Mouse (Mus musculus) hindbrain, embryonic 16.5 days (tissue): ENCODE measurements at regions not wholly inside any gene's neighbourhood (a gene's known extent, or its start where the extent isn't known, plus 50 kb on each side); places are given as distances from the start of the nearest gene placed in this dataset.

Source experiments
- ATAC-seq: fragments of 200-750 bp; cut with Nextera tagmentation; 2 replicates; pipeline ENCODE4 v1.8.0; 2017; ENCODE audit warnings: moderate TSS enrichment, moderate library complexity
- H3K27ac ChIP-seq: fragments of 300-500 bp; sonication (generic); 2 replicates; pipeline ENCODE4 v1.5.1; 2014; ENCODE audit warnings: low read depth, mild to moderate bottlenecking, control low read depth, low read length, moderate library complexity
- H3K27me3 ChIP-seq: fragments of 300-500 bp; sonication (generic); replicated peaks from 2 replicates; pipeline ENCODE4 v1.6.1; 2014; ENCODE audit warnings: low read length; ENCODE audit not compliant: control insufficient read depth, insufficient read depth
- H3K36me3 ChIP-seq: fragments of 300-500 bp; sonication (generic); 2 replicates; pipeline ENCODE4 v1.6.1; 2014; ENCODE audit warnings: mild to moderate bottlenecking, low read length, moderate library complexity, mixed read lengths; ENCODE audit not compliant: control insufficient read depth, insufficient read depth
- H3K4me1 ChIP-seq: fragments of 300-500 bp; sonication (generic); 2 replicates; pipeline ENCODE4 v1.6.1; 2014; ENCODE audit warnings: low read depth, low read length; ENCODE audit not compliant: control insufficient read depth, insufficient read depth
- H3K4me2 ChIP-seq: fragments of 300-500 bp; sonication (generic); 2 replicates; pipeline ENCODE4 v1.6.1; 2014; ENCODE audit warnings: mild to moderate bottlenecking, low read length, control low read depth, moderate library complexity
- H3K4me3 ChIP-seq: fragments of 300-500 bp; sonication (generic); 2 replicates; pipeline ENCODE4 v1.5.1; 2014; ENCODE audit warnings: mild to moderate bottlenecking, low read length, control low read depth, moderate library complexity
- H3K9ac ChIP-seq: fragments of 300-500 bp; sonication (generic); 2 replicates; pipeline ENCODE4 v1.6.1; 2014; ENCODE audit warnings: low read depth, mild to moderate bottlenecking, control low read depth, low read length, moderate library complexity
- H3K9me3 ChIP-seq: fragments of 300-500 bp; sonication (generic); 2 replicates; pipeline ENCODE4 v1.6.1; 2014; ENCODE audit warnings: mild to moderate bottlenecking, low read length, moderate library complexity; ENCODE audit not compliant: control insufficient read depth
- WGBS: fragments of 180-500 bp; shearing (Covaris S2); extraction: QIAGEN DNeasy Blood & Tissue Kit; methylation state at CpG from one replicate; pipeline ENCODE4 v1.1.7; 2014; 5-methylcytosine and 5-hydroxymethylcytosine counted together

DNA sequence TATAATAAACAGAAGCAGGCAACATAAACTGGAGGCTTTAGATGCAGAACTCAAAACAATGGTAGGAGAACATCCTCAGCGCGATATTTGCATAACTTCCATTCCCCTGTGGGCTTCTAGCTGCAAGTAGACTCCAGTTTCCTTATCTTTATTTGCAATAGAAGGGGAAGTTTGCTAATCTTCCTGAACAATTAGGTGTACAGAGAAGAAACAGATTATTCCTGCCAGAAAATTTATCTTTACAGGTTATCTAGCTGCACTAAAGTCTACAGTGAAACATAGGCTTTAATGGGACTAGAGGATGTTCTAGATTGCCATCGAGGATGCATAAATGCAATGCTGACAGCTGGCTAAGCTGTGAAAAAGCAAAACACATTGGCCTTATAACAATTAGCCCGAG is 1544.0 kb downstream of the Efna5 start:
- H3K4me3 ChIP-seq = no peak overlapping the region
- WGBS = 80% methylated on average over 4 of the region's 4 CpGs
- no peaks in the 10 kb centered on the region for H3K9me3 ChIP-seq
- no peak for ATAC-seq
- no peaks in the 10 kb centered on the region for H3K27me3 ChIP-seq
- H3K9ac ChIP-seq = no peak overlapping the region
- H3K27ac ChIP-seq = no peak overlapping the region
- no peaks in the 10 kb centered on the region for H3K4me1 ChIP-seq
- H3K4me2 ChIP-seq = no peak overlapping the region
- no peaks in the 10 kb centered on the region for H3K36me3 ChIP-seq

DNA sequence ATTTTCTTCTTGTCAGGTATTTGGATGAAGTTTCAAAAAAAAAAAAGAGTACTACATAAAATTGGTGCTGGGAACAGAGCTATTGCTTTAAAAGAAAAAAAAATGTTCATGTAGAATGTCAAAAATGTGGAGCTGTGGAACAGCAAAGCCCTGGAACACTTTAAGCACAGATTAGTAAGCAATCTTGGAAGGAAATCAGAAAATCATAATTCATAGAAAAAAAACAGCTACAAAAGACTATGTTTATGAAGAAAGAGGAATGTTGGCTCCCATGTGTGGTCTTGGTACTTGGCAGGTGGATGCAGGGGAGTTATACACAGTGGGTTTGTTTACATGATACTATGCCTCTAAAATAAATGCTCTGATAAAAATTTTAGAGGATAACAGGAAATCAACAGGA is 1555.7 kb downstream of the Efna5 start:
- H3K36me3 ChIP-seq = no peaks in the 10 kb centered on the region
- ATAC-seq = no peak
- H3K4me2 ChIP-seq = no peak overlapping the region
- no peaks in the 10 kb centered on the region for H3K4me1 ChIP-seq
- no peak overlapping the region for H3K4me3 ChIP-seq
- no peaks in the 10 kb centered on the region for H3K9me3 ChIP-seq
- no peak overlapping the region for H3K9ac ChIP-seq
- no peaks in the 10 kb centered on the region for H3K27me3 ChIP-seq
- H3K27ac ChIP-seq = no peak overlapping the region

DNA sequence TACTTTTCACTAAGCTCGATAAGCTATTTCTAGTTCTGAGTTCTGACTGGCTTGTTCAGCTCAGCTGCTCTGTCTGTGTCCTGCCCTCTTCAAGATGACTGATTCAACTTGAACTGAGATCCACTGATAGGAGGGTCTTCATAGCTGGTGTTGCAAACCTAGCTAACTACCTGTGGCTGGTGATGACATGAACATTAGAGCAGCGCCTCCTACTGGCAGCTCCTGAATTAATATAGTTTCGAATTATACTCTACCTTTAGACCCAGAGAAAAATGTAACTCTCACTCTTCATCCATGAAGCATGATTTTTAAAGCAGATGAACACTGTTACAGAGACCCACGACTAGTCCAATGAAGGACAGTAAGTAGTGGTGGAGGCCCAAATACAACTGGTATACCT is 1560.3 kb downstream of the Efna5 start:
- Histone ChIP-seq H3K4me2 (no peak overlapping the region), H3K9ac (no peak overlapping the region), H3K36me3 (no peaks in the 10 kb centered on the region), H3K9me3 (no peaks in the 10 kb centered on the region), H3K4me3 (no peak overlapping the region), H3K27me3 (no peaks in the 10 kb centered on the region), H3K27ac (no peak overlapping the region), H3K4me1 (no peaks in the 10 kb centered on the region)
- 69% methylated on average over 4 of the region's 4 CpGs for WGBS
- ATAC-seq = no peak

DNA sequence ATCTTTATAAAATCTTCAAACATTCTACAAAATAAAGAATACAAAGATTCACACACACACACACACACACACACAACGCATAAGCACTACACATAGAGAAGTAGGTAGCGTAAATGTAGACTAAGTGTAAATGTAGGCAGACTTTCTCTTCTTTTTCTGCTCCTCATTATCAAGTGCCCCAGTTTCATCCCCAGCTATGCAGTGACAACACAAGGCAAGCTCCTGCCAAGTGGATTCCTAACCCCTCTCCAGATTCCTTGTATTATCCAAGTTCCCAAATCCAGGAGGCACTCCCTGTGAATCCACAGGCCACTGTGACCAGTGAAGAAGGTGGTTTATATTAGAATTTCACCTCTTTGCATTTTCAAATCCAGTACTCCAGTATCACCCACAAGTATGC is 1567.7 kb downstream of the Efna5 start:
- Histone ChIP-seq H3K4me2 (no peak overlapping the region), H3K36me3 (no peaks in the 10 kb centered on the region), H3K4me1 (no peaks in the 10 kb centered on the region), H3K27ac (no peak overlapping the region), H3K9ac (no peak overlapping the region), H3K27me3 (no peaks in the 10 kb centered on the region), H3K9me3 (peaks cover 3% of the 10 kb centered on the region; the same call in 1 of the 2 replicates), H3K4me3 (no peak overlapping the region)
- 94% methylated on average over 2 of the region's 2 CpGs for WGBS
- ATAC-seq = no peak

DNA sequence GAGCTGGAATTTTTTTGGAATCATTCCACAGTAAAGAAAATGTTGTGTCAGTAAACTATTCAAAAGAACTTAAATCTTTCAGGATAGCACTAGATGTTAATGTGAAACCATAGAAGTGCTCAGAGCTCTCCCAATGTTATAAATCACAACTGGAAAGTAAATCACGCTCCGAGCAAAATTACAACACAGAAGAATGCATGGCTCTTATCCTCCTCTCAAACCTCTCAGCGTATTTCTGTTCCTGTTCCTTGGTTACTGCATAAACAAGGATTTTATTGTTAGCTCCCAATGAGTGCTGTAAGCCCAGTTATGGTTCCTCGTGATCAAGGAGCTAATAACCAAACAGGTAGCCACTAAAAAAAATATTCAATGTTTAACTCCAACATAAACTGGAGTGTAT is 1569.9 kb downstream of the Efna5 start:
- WGBS = 81% methylated on average over 4 of the region's 4 CpGs

DNA sequence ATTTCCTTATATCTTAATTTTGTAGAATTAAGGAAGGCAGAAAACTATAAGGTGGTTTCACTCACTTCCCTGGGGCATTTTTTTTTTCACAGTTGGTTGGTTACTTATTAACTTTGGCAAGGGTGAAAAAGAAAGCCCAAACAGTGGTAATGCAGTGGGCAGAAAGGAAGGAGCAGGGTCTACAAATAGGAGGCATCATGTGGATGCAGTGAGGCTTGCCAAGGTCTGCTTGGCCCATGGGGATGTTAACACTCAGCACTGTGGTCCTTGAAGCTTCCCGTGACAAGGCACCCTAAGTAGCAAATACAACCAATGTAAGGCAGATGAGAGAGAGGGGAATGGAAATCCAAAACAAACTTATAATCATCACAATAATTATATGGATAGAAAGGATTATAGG is 1577.5 kb downstream of the Efna5 start:
- Histone ChIP-seq H3K4me2 (no peak overlapping the region), H3K4me3 (no peak overlapping the region), H3K9me3 (no peaks in the 10 kb centered on the region), H3K9ac (no peak overlapping the region), H3K4me1 (no peaks in the 10 kb centered on the region), H3K27me3 (no peaks in the 10 kb centered on the region), H3K36me3 (no peaks in the 10 kb centered on the region), H3K27ac (no peak overlapping the region)
- 59% methylated on average over 1 of the region's 1 CpGs for WGBS
- ATAC-seq = no peak

More for the DNA sequence above, 1569.9 kb downstream of the Efna5 start:
- H3K9ac ChIP-seq = no peak overlapping the region
- H3K4me3 ChIP-seq = no peak overlapping the region
- H3K9me3 ChIP-seq = peaks cover 3% of the 10 kb centered on the region; the same call in 1 of the 2 replicates
- H3K36me3 ChIP-seq = no peaks in the 10 kb centered on the region
- no peaks in the 10 kb centered on the region for H3K4me1 ChIP-seq
- no peaks in the 10 kb centered on the region for H3K27me3 ChIP-seq
- ATAC-seq = no peak
- H3K4me2 ChIP-seq = no peak overlapping the region
- no peak overlapping the region for H3K27ac ChIP-seq

DNA sequence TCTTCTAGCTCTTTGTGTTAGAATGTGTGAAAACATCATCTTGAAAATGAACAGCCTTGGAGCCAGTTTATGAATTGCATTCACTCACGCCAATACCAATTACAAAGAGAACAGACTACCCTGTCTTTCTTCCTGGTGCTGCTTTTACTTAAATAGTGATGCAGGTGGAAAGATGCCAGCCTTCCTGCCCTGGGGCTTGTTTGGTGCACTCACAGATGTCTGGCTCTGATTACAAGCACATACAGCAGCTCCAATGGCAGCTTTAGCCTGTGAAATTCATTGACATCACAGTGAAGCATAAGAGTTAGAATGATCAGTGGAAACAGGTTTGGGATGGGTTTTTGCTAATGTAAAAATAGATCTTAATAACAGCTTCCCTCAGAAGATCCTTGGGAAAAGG is 1579.1 kb downstream of the Efna5 start:
- Histone ChIP-seq H3K4me1 (no peaks in the 10 kb centered on the region), H3K4me2 (no peak overlapping the region), H3K36me3 (no peaks in the 10 kb centered on the region), H3K27me3 (no peaks in the 10 kb centered on the region), H3K9me3 (no peaks in the 10 kb centered on the region), H3K27ac (no peak overlapping the region), H3K9ac (no peak overlapping the region), H3K4me3 (no peak overlapping the region)
- WGBS = 24% methylated on average over 1 of the region's 1 CpGs
- peak; percentile 86 for ATAC-seq

DNA sequence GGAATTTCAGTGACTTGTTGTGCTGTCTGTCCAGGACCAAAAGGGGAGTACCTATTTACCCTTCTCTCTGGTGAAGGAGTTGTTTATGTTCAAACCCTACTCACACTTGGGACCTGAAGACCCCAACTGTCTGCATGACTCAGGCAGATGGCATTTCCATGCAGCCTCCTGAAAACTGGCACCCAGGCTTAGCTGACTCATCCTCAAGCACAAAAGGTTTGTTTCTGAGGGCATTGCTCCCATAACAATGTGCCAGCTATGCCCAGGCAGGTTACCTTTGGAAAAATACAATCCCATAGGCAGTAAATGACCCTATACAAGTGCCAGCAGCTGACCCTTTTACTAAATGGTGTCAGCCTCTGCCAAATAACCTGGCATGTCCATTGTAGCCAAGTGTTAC is 1579.9 kb downstream of the Efna5 start:
- Histone ChIP-seq H3K4me3 (no peak overlapping the region), H3K27ac (no peak overlapping the region)
- peak; percentile 30; the same call in 1 of the 2 replicates for ATAC-seq

DNA sequence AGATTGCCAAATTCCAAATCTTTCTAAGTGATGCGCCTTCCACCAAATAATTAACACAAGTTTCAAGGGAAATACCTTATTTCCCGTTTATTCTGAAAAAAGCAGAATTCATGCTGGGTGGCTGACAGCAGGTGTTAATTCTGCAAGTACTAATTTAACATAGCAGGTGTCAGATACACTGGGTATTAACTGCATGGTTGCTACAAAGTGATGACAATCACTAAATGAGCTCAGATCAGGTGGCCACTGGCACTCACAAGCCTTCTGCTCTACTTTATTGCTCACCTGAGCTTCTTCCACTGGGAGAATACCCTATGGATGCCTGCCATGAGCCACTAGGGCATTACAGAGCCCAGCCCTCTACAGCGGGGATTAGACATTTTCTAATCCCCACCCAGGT is 1590.0 kb downstream of the Efna5 start:
- WGBS = 77% methylated on average over 3 of the region's 3 CpGs
- no peaks in the 10 kb centered on the region for H3K4me1 ChIP-seq
- H3K27me3 ChIP-seq = no peaks in the 10 kb centered on the region
- H3K36me3 ChIP-seq = no peaks in the 10 kb centered on the region
- no peak overlapping the region for H3K9ac ChIP-seq
- H3K4me3 ChIP-seq = no peak overlapping the region
- no peaks in the 10 kb centered on the region for H3K9me3 ChIP-seq
- H3K4me2 ChIP-seq = no peak overlapping the region
- H3K27ac ChIP-seq = no peak overlapping the region
- ATAC-seq = peak; percentile 69; the same call in 1 of the 2 replicates

More for the DNA sequence above, 1579.9 kb downstream of the Efna5 start:
- H3K36me3 ChIP-seq = no peaks in the 10 kb centered on the region
- H3K9me3 ChIP-seq = no peaks in the 10 kb centered on the region
- no peak overlapping the region for H3K4me2 ChIP-seq
- H3K4me1 ChIP-seq = no peaks in the 10 kb centered on the region
- H3K9ac ChIP-seq = no peak overlapping the region
- no peaks in the 10 kb centered on the region for H3K27me3 ChIP-seq

DNA sequence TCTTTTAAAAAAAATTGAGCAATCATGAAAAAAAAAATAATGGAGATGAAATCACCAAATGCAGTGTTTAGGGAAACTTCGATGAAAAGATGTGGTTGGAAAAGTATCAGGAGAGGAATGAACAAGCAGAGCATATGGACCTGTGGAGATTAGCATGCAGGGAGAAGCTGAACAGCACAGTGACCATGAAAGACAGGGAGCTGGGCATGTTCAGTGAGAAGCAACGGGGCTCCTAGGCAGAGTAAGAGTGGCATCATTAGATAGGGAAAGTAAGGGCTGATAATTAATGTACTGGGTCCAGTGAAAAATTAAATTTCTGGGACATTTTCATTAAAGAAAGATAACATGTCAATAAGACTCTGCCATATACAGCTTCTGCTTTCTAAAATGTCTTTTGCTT is 1592.5 kb downstream of the Efna5 start:
- 57% methylated on average over 2 of the region's 2 CpGs for WGBS

More for the DNA sequence above, 1592.5 kb downstream of the Efna5 start:
- Histone ChIP-seq H3K36me3 (no peaks in the 10 kb centered on the region), H3K4me1 (no peaks in the 10 kb centered on the region), H3K27me3 (no peaks in the 10 kb centered on the region), H3K9me3 (no peaks in the 10 kb centered on the region), H3K4me3 (no peak overlapping the region), H3K9ac (no peak overlapping the region), H3K4me2 (no peak overlapping the region), H3K27ac (no peak overlapping the region)
- no peak; the same call in 1 of the 2 replicates for ATAC-seq
